Mouse (Mus musculus): ENCODE results near the gene Pirb. TPM values are rescaled to one million over a fixed set of nuclear protein-coding genes. Genes with fewer than 3 reads are reported as not detected.

Pirb gene
- total and polyA plus RNA-seq, 3 experiments = 0.12 to 0.56 TPM; not detected in 1

DNA sequence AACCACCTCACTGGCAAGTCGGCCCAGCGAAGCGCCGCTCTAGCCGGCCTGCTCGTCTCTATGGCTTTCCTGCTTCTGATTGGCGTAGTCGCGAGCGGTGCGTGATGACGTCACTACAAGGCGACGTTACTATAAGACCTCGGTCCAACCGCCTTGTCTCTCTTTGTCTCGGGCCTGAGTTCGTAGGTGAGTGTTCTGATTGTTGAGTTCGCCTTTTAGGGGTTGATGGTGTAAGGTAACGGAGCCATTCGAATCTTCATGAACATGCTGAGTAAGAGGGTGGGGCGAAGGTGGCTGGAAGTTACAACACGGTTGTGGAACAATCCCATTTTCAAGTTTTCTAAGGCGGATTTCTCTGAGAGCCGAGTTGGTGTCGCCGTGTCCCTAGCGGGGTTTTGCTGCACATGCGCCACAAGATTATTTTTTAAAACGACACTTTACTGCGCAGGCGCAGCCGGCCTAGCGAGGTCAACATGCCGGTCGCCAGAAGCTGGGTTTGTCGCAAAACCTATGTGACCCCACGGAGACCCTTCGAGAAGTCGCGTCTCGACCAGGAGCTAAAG lies 16.2 kb downstream of the Pirb start, which contains the start of gene Rps9 (continued):
- TF ChIP-seq USF2 (IDR thresholded peaks at IDR 0.05; ENCODE audit: borderline replicate concordance in 1 of 2, insufficient read depth in 1 of 2, low read depth in 1 of 2, low read length in 2 of 2) (no peak), USF1 (IDR thresholded peaks at IDR 0.05; ENCODE audit: low read depth, low read length) (no peak), GATA1 (IDR thresholded peaks at IDR 0.05; ENCODE audit: low read depth, low read length) (no peak), RAD21 (IDR thresholded peaks at IDR 0.05; ENCODE audit: low read depth, low read length) (no peak), ELF1 (IDR thresholded peaks at IDR 0.05; ENCODE audit: low read depth, low read length) (0 out of 2 replicates have a peak, but pooled peaks have one; percentile 44), CHD2 (IDR thresholded peaks at IDR 0.05; ENCODE audit: low read length) (no peak), MAZ (IDR thresholded peaks at IDR 0.05; ENCODE audit: low read depth, low read length) (no peak), MYB (IDR thresholded peaks at IDR 0.05; ENCODE audit: low read depth, low read length) (peak; percentile 58; the same call in 1 of the 2 replicates), MEF2A (IDR thresholded peaks at IDR 0.05; ENCODE audit: extremely low read depth, insufficient replicate concordance, low read depth, low read length, poor library complexity, severe bottlenecking) (no peak), ZC3H11A (IDR thresholded peaks at IDR 0.05; ENCODE audit: low read depth, low read length) (no peak), SIN3A (IDR thresholded peaks at IDR 0.05; ENCODE audit: low read length) (peak; percentile 92), RCOR1 (IDR thresholded peaks at IDR 0.05; ENCODE audit: low read depth, low read length) (no peak; the same call in 1 of the 2 replicates), MYC (IDR thresholded peaks at IDR 0.05; ENCODE audit: low read depth, low read length) (no peak; the same call in 1 of the 2 replicates), UBTF (IDR thresholded peaks at IDR 0.05; ENCODE audit: borderline replicate concordance, insufficient read depth, low read depth, low read length) (no peak), ZMIZ1 (IDR thresholded peaks at IDR 0.05; ENCODE audit: low read depth, low read length) (peak; percentile 99), KAT2A (conservative IDR thresholded peaks at IDR 0.05; ENCODE audit: low read depth, low read length) (peak; percentile 56; the same call in 1 of the 2 replicates), TCF12 (IDR thresholded peaks at IDR 0.05; ENCODE audit: low read depth, low read length) (peak; percentile 70), POLR2AphosphoS5 (IDR thresholded peaks at IDR 0.05; ENCODE audit: borderline replicate concordance, low read depth, low read length) (peak; percentile 99; the same call in 1 of the 2 replicates), ETS1 (IDR thresholded peaks at IDR 0.05; ENCODE audit: low read depth, low read length) (no peak), NRF1 (IDR thresholded peaks at IDR 0.05; ENCODE audit: insufficient read depth, low read depth, low read length, poor library complexity, severe bottlenecking) (peak; percentile 77), POLR2AphosphoS2 (IDR thresholded peaks at IDR 0.05; ENCODE audit: low read length) (peak; percentile 99), CHD1 (IDR thresholded peaks at IDR 0.05; ENCODE audit: low read depth, low read length) (peak; percentile 97), SMC3 (IDR thresholded peaks at IDR 0.05; ENCODE audit: low read depth, low read length) (no peak), MAFK (IDR thresholded peaks at IDR 0.05; ENCODE audit: borderline replicate concordance, low read depth, low read length) (no peak), HCFC1 (IDR thresholded peaks at IDR 0.05; ENCODE audit: low read depth, low read length) (peak; percentile 89)

Measured in MEL (cell line).